Mouse (Mus musculus) activated CD4-positive, CD25-positive, alpha-beta regulatory T cell (primary cell): Measurements from ENCODE around the gene Prss53. TPM values are rescaled to one million over a fixed set of nuclear protein-coding genes. Genes with fewer than 3 reads are reported as not detected.

Experiments used
- polyA plus RNA-seq, 2 experiments: library from polyadenylated mRNA; unstranded; fragments of 100-300 nt; shearing (Covaris generic); gene quantifications; one replicate each; pipeline ENCODE4 v1.2.1; 2017

Prss53 gene
- under 1 TPM in 1 of 2 experiments, not detected in 1; 0.30 TPM for polyA plus RNA-seq

DNA sequence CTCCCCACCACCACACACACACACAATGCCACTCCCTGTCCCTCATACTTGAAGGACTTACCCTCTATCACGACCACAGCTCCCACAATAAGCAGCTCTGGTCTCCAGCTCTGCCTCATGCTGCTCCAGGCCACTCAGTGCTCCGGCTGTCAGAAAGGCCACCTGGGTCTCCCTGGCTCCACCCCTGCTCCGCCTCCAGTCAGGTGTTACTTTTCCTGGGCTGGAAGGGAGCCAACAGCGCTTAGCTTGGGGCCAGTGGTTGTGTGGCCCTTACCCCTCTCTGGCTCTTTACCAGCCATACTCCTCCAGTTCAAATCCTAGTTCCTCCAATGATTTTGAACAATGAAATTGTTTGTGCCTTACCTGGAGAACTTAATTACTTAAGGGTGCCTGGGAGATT, at the start of gene Prss53:
Prss53 (minus strand) TSS at position 173 of the 400 bp plus-strand sequence.

DNA sequence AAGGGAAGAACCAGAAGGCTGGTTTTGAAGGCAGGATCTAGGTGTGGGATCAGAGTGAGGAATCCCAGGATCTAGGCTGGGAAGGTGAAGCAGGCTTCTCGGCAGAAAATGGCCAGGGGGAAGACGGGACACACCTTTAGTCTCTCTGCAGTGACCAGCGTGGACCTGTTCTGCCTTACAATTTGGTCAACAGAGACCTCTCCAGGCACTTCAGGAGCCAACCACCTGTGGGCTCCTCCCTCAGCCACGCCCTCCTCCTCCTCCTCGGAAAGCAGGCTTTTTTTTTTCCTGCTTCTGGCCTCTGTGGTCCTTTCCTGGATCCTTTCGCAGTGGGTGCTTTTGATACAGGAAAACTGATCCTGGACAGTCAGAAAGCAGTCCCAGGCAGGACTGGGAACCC, 39.2 kb upstream of the Prss53 start, which contains the start of gene Prss8:
Prss8 (minus strand) TSS at position 182 of the 400 bp plus-strand sequence.

DNA sequence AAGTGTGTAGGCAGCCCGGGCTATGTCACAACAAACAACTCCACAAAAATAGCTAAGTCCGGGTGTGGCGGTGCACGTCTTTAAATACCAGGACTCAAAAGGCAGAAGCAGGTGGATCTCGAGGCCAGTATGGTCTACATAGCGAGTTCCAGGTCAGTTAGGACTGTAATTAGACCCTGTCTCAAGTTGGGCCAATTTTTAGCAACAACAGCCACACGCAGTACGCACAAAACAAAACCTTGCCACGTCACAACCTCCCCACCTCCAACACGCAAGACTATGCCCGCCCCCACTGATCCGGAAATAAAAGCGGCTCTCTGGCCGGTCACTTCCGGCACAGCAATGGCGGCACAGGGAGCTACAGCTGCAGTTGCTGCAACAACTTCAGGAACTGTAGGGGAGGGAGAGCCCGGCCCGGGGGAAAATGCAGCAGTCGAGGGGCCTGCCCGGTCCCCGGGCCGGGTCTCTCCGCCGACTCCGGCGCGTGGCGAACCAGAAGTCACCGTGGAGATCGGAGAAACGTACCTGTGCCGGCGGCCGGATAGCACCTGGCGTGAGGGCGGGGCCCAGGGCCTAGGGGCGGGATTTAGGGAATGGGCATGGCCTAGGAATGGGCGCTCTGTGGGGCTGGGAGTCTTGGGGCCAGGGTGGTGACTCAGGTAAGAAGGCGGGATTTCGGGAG, 21.6 kb upstream of the Prss53 start, which contains the start of gene Kat8:
Kat8 (plus strand) TSS at position 327 of the 682 bp plus-strand sequence.

GRCm38 (mm10) chr7:127903971-127904796, 13.4 kb upstream of the Prss53 start, which contains the start of gene Bckdk:
TSS of gene Bckdk (plus strand) at chr7:127904082.

DNA sequence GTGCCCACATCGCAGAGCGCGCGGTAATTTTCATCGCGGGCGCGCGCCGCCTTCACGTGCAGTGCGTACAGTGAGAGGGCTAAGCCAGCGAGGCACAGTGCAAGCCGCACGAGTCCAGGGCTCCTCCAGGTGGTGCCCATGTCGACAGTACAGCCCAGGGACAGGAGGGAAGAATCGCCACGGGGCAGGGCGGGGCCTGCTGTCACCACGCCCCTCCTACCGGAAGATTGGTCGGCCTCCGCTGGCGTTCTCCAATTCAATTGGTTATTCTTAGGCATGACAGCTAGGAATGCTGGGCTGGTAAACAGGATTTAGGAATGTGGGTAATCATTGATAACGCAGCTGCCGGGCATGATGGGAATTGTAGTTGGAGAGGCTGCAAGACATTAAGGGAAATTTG, 4.7 kb upstream of the Prss53 start, which contains the start of the genes Gm21974 and Vkorc1:
Gm21974 (minus strand) TSS at position 13 of the 400 bp plus-strand sequence.
Vkorc1 (minus strand) TSS at position 176 of the 400 bp plus-strand sequence.

GRCm38 (mm10) chr7:127876467-127877348, 14.1 kb downstream of the Prss53 start, which contains the start of gene Zfp668:
TSS of gene Zfp668 (minus strand) at chr7:127876828.

GRCm38 (mm10) chr7:127876041-127876466, 14.7 kb downstream of the Prss53 start, which contains the start of gene Zfp646:
TSS of gene Zfp646 (plus strand) at chr7:127876221.

Other genes starting within 250 kb of the Prss53 start
- 10 to 100 TPM; 71.9 to 74.6 TPM for gene Bcl7c, start 182.0 kb downstream of the Prss53 start, polyA plus RNA-seq
- not detected for gene Ctf1, start 178.2 kb downstream of the Prss53 start, polyA plus RNA-seq
- not detected for gene Ctf2, start 158.8 kb downstream of the Prss53 start, polyA plus RNA-seq
- 1 to 10 TPM in 1 of 2 experiments, under 1 TPM in 1; 0.74 to 1.4 TPM for gene Fbxl19, start 146.4 kb downstream of the Prss53 start, polyA plus RNA-seq
- 10 to 100 TPM; 22.3 to 32.9 TPM for gene Orai3, start 121.2 kb downstream of the Prss53 start, polyA plus RNA-seq
- 1 to 10 TPM; 4.1 to 4.4 TPM for gene Setd1a, start 114.3 kb downstream of the Prss53 start, polyA plus RNA-seq
- not detected for gene Gm49388, start 105.4 kb downstream of the Prss53 start, polyA plus RNA-seq
- gene Hsd3b7, start 90.4 kb downstream of the Prss53 start, polyA plus RNA-seq = 1 to 10 TPM; 1.5 to 6.4 TPM
- 100 to 1,000 TPM; 114 to 120 TPM for gene Stx4a, start 66.7 kb downstream of the Prss53 start, polyA plus RNA-seq
- gene Stx1b, start 66.4 kb downstream of the Prss53 start, polyA plus RNA-seq = not detected
- 10 to 100 TPM; 18.2 to 41.6 TPM for gene Zfp646, start 14.7 kb downstream of the Prss53 start, polyA plus RNA-seq
- gene Zfp668, start 14.1 kb downstream of the Prss53 start, polyA plus RNA-seq = 10 to 100 TPM; 17.6 to 20.2 TPM
- gene Gm21974, start 4.5 kb upstream of the Prss53 start, polyA plus RNA-seq = not detected
- gene Vkorc1, start 4.6 kb upstream of the Prss53 start, polyA plus RNA-seq = 10 to 100 TPM; 19.6 to 26.5 TPM
- 10 to 100 TPM; 58.4 to 67.7 TPM for gene Bckdk, start 13.1 kb upstream of the Prss53 start, polyA plus RNA-seq
- 10 to 100 TPM; 38.6 to 42.8 TPM for gene Kat8, start 21.5 kb upstream of the Prss53 start, polyA plus RNA-seq
- under 1 TPM in 1 of 2 experiments, not detected in 1; 0.23 TPM for gene Prss8, start 39.1 kb upstream of the Prss53 start, polyA plus RNA-seq
- gene Prss36, start 55.8 kb upstream of the Prss53 start, polyA plus RNA-seq = 1 to 10 TPM; 2.3 to 3.3 TPM
- gene Fus, start 76.5 kb upstream of the Prss53 start, polyA plus RNA-seq = 100 to 1,000 TPM; 116 to 146 TPM
- gene Pycard, start 102.9 kb upstream of the Prss53 start, polyA plus RNA-seq = 100 to 1,000 TPM; 420 to 581 TPM
- gene Trim72, start 113.0 kb upstream of the Prss53 start, polyA plus RNA-seq = under 1 TPM in 1 of 2 experiments, not detected in 1; 0.16 TPM
- 1 to 10 TPM in 1 of 2 experiments, under 1 TPM in 1; 0.98 to 5.7 TPM for gene Itgam, start 171.7 kb upstream of the Prss53 start, polyA plus RNA-seq
- under 1 TPM in 1 of 2 experiments, not detected in 1; 0.64 TPM for gene Gm49368, start 171.7 kb upstream of the Prss53 start, polyA plus RNA-seq
- gene Itgax, start 238.6 kb upstream of the Prss53 start, polyA plus RNA-seq = 1 to 10 TPM in 1 of 2 experiments, not detected in 1; 1.1 TPM